Mouse (Mus musculus): Measurements from ENCODE around the gene Rhox4g.
"Not testable (repeated sequence)": the region's sequence is repeated elsewhere in the genome, so short reads cannot be mapped to it uniquely, and the experiment has no call there.

- TF ChIP-seq POLR2A (IDR thresholded peaks at IDR 0.05; ENCODE audit: insufficient read length, low read depth); TCF12 (IDR thresholded peaks at IDR 0.05; ENCODE audit: insufficient read depth, poor library complexity, severe bottlenecking); POLR2AphosphoS2 (IDR thresholded peaks at IDR 0.05; ENCODE audit: insufficient read length, low read depth); MYOG (IDR thresholded peaks at IDR 0.05; ENCODE audit: control insufficient read depth in 1 of 3, insufficient read depth in 1 of 3, insufficient read length in 2 of 3, low read depth in 2 of 3); MAX (IDR thresholded peaks at IDR 0.05; ENCODE audit: low read depth); SRF (IDR thresholded peaks at IDR 0.05; ENCODE audit: control insufficient read depth, insufficient read length, low read depth); USF1 (IDR thresholded peaks at IDR 0.05; ENCODE audit: low read depth); REST (IDR thresholded peaks at IDR 0.05; ENCODE audit: insufficient read depth, insufficient read length); E2F4 (IDR thresholded peaks at IDR 0.05; ENCODE audit: insufficient read depth); CEBPB (IDR thresholded peaks at IDR 0.05; ENCODE audit: insufficient read depth, poor library complexity, severe bottlenecking); TCF3 (IDR thresholded peaks at IDR 0.05; ENCODE audit: insufficient read length, low read depth); MYOD1 (IDR thresholded peaks at IDR 0.05; ENCODE audit: control insufficient read depth in 1 of 3, insufficient read length in 2 of 3, low read depth in 2 of 3): not testable (repeated sequence)
These were observed 43.5 kb downstream of the Rhox4g start, which contains the start of gene Rhox4f for GRCm38 (mm10) chrX:37607604-37608003.
